Mouse (Mus musculus): ENCODE measurements around the gene Fam57b.
"Not testable (repeated sequence)": the region's sequence is repeated elsewhere in the genome, so short reads cannot be mapped to it uniquely, and the experiment has no call there.

Fam57b gene

GRCm38 (mm10) chr7:126777476-126777875 is 20.0 kb upstream of the Fam57b start:
- DNase-seq (ENCODE audit: low read depth in 1 of 2, low spot score in 2 of 2) = no peak

- no peak for DNase-seq (ENCODE audit: low read depth in 1 of 2, low spot score in 2 of 2)
Measured at GRCm38 (mm10) chr7:126778147-126778546, 19.3 kb upstream of the Fam57b start.

- DNase-seq (ENCODE audit: low read depth in 1 of 2, low spot score in 2 of 2) = not testable (repeated sequence)
Measured at GRCm38 (mm10) chr7:126779101-126779500, 18.4 kb upstream of the Fam57b start.

DNA sequence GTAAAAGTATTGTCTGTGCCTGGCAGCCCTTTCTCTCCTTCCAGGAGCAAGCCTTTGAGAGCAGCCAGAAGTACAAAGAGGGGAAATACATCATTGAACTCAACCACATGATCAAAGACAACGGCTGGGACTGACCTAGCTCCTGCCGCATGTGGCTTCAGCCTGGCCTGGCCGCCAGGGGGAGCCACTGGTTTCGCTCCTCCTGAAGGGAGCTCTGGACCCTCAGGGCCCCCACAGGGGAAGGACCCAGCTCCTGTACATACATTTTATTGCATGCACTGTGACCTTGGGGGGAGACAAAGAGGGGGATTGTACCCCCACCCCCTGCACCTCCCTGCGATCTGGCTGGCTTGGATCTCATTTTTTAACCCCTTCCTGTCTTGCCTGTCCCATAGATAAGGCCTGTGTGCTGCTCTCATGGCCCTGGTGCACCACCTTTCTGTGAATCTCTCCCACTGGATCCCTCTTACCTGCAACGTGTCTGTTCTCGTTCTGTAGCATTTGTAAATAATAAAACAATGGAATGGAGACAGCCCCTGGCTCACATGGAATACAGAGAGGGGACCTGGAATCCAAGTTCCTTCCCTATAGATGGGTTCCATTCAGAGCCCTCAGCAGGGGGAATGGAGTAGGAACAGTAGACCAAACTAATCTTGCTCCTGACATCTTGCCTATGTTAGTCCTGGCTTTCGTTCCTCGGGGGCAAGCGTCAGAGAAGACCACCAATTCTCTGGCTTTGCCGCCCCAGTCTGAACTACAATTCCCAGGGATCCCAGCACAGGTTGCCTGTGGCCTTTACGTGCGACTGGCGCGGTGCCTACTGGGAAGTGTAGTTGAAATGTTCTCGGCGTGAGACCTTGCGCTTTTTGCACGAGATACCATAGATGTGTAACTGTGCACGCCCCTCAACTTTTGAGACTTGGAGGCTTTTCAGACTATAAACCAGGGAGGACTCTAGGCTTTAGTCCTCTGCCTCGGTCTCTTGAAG is 17.2 kb upstream of the Fam57b start:
- DNase-seq (ENCODE audit: low read depth in 1 of 2, low spot score in 2 of 2) = peak; percentile 60 to 78

GRCm38 (mm10) chr7:126780971-126781635 is 16.4 kb upstream of the Fam57b start, which contains the start of gene Tbx6:
Gene Tbx6 (plus strand): TSS chr7:126781483.
- no peak for DNase-seq (ENCODE audit: low read depth in 1 of 2, low spot score in 2 of 2)

GRCm38 (mm10) chr7:126781661-126782370 is 15.7 kb upstream of the Fam57b start:
- no peak for DNase-seq (ENCODE audit: low read depth in 1 of 2, low spot score in 2 of 2)

DNA sequence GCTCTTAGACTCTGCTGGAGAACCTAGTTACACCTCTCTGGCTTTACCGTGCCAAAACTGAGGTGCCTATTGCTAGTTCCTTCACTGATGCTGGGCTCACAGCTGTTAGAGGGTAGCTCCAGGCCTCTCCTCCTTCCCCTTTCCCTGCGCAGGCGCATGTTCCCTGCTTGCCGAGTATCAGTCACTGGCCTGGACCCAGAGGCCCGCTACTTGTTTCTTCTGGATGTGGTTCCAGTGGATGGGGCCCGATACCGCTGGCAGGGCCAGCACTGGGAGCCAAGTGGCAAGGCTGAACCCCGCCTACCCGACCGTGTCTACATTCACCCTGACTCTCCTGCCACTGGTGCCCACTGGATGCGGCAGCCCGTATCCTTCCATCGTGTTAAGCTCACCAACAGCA is 14.8 kb upstream of the Fam57b start:
- DNase-seq (ENCODE audit: low read depth in 1 of 2, low spot score in 2 of 2) = no peak

GRCm38 (mm10) chr7:126784469-126784868 is 13.0 kb upstream of the Fam57b start:
- DNase-seq (ENCODE audit: low read depth in 1 of 2, low spot score in 2 of 2) = no peak

DNA sequence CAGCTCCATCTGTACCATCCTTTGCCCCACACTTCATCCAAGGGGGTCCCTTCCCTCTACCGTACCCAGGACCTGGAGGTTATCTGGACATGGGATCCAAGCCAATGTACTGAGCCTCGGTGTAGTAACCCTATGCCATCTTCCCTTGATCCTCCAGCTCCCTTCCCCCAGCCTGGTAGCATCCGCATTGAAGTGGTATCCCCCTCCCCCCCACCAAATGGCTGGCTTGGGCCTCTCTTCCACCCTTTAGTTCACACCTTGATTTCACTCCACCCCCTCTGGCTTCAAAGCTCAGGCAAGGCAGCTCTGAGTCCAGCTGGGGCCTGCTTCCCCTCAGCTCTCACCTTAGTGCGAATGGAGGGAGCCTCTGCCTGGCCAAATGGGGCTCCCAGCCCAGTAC is 12.4 kb upstream of the Fam57b start:
- DNase-seq (ENCODE audit: low read depth in 1 of 2, low spot score in 2 of 2) = no peak

GRCm38 (mm10) chr7:126786142-126786541 is 11.3 kb upstream of the Fam57b start:
- DNase-seq (ENCODE audit: low read depth in 1 of 2, low spot score in 2 of 2) = no peak

GRCm38 (mm10) chr7:126789141-126789540 is 8.3 kb upstream of the Fam57b start:
- DNase-seq (ENCODE audit: low read depth in 1 of 2, low spot score in 2 of 2) = no peak

- peak; percentile 92 to 94 for DNase-seq (ENCODE audit: low read depth in 1 of 2, low spot score in 2 of 2)
Measured at GRCm38 (mm10) chr7:126791851-126792720, 5.4 kb upstream of the Fam57b start, which contains the start of gene Ppp4c. Gene Ppp4c (minus strand): TSS chr7:126792496.

DNA sequence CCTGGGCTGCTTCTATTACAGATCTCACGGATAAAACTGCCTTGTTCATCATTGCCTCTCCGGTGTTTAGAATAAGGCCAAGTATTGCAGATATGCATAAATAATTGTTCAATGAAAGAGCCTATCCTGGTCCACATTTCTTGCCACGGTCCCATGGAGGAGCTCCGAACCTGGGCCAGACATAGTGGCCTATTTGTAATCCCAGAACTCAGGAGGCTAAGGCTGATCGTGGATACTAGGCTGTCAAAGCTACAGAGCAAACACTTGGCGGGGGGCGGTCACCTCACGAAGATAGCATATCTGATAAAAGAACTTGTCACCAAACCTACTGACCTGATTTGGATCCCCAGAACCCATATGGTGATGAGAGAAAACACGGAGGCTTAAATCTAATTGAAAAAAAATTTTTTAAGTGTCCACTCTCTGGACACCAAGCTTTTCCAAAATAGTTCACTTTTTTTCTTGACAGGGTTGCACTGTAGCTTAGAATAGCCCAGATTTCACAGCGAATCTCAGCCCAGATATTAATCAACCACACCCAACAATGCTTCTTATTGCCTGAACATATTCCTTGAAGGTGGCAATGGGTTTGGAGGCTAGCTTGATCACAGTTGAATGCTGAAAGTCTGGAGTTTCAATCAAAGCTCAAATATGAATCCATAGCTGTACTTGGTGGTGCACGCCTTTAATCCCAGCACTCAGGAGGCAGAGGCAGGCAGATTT is 4.6 kb upstream of the Fam57b start:
- no peak for DNase-seq (ENCODE audit: low read depth in 1 of 2, low spot score in 2 of 2)

GRCm38 (mm10) chr7:126793456-126794270 is 3.8 kb upstream of the Fam57b start:
- DNase-seq (ENCODE audit: low read depth in 1 of 2, low spot score in 2 of 2) = no peak

DNA sequence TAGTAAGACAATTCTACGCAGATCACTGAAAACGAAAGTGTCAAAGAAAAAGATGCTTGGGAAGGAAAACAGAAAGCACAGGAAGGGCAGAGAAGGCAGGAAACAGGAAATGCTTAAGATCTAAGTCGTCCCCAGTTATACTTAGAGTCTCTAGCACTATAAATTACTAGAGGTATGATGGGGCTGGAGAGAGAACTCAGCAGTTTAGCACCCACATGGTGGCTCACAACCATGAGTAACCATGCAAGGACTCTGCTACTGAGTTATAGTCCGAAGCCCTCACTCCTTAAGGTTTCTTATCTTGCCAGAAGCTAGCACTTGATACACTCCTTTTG is 3.2 kb upstream of the Fam57b start:
- no peak for DNase-seq (ENCODE audit: low read depth in 1 of 2, low spot score in 2 of 2)

- DNase-seq (ENCODE audit: low read depth in 1 of 2, low spot score in 2 of 2) = no peak
Measured at GRCm38 (mm10) chr7:126795387-126796317, 1.8 kb upstream of the Fam57b start.

DNA sequence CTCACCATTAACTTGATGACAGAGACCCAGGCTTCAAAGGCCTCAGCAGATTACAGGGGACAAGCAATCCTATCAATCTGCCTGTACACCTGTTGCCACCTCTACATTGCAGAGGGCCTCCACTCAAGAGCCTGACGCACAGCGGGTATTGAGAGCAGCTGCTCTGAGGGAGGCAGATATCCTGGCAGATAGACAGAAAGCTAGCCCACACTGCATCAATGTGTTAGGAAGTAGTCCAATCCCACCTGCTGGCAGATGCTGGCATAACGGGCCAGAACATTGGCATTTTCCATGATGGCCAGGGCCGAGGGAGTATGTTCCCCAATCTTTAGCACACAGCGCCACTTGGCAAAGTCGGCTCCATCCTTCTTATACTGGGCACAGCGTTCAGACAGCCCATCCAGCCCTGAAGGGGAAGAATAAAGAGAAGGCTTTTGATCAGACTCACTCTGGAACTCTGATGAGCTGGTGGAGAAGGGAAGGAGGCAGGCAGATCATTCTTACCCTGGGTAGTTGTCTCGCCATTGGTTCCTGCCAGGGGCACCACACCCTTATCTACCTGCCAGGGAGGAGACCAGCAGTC is 1.0 kb upstream of the Fam57b start:
- DNase-seq (ENCODE audit: low read depth in 1 of 2, low spot score in 2 of 2) = peak in 1 of 2 experiments; percentile 45

Measured in monocyte, adult 2 months (primary cell).